Mouse (Mus musculus) heart, postnatal 25 days (tissue): ENCODE measurements around the gene Clspn. TPM values are rescaled to one million over a fixed set of nuclear protein-coding genes. Genes with fewer than 3 reads are reported as not detected.
"Not testable (repeated sequence)": the region's sequence is repeated elsewhere in the genome, so short reads cannot be mapped to it uniquely, and the experiment has no call there.

ENCODE experiments used
- DNase-seq: peaks from one replicate; pipeline ENCODE4 v3.0.0; 2022; ENCODE audit warnings: low spot score
- intact Hi-C: fragments of 180-260 bp; cut with DNase I; formaldehyde crosslinking; loops from one replicate; pipeline ENCODE4 v1.15.1; 2025
- total RNA-seq, 2 experiments: library from RNA; stranded (reverse); gene quantifications; 2 replicates each; pipeline ENCODE4 v1.2.3; 2021

Clspn gene
- 1 to 10 TPM in 1 of 2 experiments, under 1 TPM in 1; 0.64 to 1.1 TPM for total RNA-seq

DNA sequence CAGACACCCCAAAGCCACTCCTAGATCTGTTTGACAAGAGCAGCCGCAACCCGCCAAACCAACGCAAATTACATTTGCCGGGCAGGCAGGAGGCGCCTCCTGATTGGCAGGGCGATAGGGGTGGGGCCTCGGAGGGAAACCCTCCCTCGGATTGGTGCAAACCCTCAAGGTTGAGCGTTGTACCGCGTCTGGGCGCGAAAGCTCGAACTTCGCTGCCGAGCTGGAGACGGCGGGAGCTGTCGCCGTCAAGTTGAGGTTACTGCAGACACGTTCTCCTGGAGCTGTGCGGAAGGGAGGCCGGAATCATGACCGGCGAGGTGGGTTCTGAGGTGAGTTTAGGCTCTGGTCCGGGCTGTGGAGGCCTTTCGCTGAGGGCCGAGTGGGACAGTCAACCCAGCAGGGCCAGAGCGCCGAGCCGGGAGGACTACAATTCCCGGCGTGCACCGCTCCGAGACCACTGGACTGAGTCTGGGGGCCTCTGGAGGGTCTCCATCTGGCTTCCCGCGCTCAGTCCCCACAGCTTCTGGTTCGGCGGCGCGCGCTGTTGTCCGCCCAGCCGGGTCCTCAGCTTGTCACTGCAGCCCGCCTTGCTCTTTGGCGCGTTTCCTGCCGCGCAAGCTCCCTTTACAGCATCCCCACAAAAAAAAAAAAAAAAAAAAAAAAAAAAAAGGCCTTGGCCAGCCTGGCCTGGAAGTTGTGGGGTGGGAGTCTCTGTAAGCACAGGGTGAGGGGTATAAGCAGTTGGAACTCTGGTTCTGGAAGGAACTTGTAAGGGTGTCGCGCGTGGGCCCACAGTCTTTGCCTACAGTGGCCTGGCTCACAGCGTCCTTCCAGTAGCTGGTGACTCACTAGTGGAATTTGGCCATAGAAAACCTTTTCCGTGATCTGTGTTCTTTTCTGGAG is at the start of gene Clspn:
Gene Clspn, plus strand, starts transcription at position 127 of the 903 bp plus-strand sequence.
- intact Hi-C loops = loop anchor here (5.0 to 10.0 kb wide), 2 partner anchors 120 to 688 kb away; partner anchors contain the start of genes Psmb2 and Smim12
- peak; percentile 74 for DNase-seq

DNA sequence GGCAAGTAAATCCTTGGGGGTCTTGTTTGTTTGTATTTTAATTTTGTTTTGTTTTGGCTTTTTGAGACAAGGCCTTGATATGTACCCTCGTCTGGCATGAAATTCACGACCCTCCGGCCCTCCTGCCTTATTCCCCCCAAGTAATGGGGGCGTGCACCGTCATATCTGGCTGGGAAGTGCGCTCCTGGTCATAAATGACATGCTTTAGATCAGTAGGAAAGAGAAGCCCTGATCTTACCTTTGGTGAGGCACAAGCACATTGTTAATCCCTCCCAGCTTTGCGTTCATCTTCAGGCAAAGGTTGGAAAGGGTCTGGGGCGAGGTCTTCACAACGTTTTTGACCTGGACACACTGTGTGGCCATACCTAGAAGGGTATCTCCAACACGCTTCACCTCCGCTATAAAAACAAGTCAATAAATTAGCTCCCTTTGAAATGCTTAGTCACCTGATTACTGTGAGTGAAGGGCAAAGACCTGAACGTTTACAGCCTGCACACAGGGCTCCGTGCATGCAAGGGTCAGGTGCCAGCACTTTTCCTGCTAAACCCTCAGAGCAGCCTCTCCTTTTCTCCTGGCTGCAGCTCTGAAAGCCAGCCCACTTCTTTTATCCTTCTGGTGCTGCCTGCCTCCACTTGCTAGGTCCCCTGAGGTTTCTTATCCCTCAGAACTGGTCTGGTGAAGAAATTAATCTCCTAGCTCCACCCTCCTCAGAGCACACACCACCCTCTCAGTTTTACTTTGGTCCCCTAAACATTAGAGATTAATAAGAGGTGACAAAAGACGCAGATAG is 48.4 kb upstream of the Clspn start:
- DNase-seq = no peak
- intact Hi-C loops = no loop called here

DNA sequence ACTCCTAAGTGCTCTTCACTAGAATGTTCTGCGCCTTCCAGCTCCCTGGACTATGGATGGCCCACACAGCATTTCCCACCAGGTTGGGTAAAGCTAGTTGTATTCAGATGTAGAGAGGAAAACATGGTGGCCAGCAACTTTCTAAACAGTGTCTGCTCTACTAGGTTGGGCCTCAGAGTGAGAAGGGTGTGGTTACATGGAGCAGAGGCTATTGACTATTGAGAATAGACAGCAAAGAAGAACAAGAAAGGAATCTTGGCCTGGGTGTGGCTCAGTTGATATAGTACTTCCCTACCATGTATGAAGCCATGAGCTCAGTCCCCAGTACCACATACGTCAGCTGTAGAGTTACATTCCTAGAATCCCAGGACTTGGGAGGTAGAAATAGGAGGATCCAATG is 47.7 kb upstream of the Clspn start:
- intact Hi-C loops = no loop called here
- DNase-seq = no peak

DNA sequence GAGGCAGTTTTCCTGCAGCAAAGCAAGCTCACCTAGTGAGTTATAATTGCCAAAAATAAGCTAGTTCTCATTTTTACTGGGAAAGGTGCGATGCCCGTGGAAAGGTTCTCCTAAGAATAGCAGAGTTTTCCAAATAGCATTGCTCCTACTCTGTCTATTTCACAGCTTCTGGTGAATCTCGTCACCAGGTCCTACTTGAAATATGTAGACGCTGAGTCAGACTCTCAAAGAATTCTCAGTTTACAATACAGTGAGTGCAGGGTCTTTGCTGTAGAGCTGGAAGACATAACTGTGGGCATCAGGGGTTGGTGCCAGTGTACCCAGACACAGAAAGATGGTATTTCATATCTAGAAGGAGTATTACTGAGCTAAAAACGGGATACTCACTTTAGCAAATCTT is 45.7 kb upstream of the Clspn start:
- intact Hi-C loops = no loop called here
- DNase-seq = no peak

DNA sequence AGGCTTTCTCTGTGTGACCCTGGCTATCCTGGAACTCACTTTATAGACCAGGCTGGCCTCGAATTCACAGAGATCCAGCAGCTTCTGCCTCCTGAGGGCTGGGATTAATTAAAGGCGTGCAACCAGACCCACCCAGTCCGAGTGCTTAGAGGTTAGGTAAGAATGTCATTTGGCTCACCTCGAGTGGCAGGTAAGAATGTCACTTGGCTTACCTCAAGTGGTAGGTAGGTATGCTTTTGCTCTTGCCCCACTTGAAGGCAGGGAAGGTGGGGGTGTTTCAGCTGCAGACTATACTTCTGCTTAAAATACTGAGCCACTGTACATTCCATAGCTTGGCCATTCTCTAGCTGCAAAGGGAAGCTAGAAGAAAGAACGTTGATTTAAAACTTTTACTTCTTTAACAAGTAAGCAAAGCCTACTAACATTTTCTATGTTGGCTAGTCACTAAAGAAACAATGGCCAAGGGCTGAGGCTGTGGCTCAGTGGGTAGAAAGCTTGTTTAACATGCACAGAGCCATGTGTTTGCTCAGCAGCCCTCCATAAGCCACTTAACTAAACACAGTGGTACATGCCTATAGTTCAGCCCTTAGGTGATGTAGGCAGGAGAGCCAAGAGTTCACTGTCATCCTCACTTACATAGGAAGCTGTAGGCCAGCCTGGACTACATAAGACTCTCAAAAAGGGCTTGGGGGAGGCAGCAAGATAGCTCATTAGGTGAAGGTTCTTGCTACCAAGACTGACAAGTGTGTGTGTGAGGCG is 44.2 kb upstream of the Clspn start:
- no peak for DNase-seq
- intact Hi-C loops = no loop called here

DNA sequence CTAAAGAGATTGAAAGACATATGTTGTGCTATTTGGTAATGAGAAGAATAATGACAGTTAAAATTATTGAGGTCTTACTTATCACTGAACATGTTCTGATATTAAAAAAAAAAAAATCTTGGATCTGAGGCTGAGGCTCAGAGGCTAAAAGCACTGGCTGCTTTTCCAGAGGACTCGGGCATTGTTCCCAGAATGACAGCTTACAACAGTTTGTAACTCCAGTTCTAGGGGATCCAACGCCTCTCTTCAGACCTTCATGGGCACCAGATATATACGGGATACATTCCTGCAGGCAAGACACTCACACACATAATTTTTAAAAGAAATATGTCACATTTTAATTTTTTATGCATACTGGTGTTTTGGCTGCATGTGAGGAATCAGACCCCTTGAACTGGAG is 30.6 kb upstream of the Clspn start:
- no peak for DNase-seq
- intact Hi-C loops = no loop called here

DNA sequence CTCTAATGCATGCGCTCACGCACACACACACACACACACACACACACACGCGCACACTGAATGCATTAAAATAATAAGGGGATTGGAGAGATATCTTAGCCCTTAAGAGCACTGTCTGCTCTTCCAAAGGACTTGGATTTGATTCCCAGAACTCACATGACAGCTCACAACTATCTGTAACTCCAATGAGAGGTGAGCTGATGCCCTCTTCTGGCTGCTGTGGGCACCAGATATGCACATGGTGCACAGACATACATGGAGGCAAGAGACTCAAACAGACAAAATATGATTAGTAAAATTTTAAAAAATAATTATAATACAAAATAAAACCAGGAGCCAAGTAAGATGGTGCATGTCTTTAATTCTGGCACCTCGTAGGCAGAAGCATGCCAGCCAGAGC is 29.9 kb upstream of the Clspn start:
- DNase-seq = no peak
- intact Hi-C loops = no loop called here

DNA sequence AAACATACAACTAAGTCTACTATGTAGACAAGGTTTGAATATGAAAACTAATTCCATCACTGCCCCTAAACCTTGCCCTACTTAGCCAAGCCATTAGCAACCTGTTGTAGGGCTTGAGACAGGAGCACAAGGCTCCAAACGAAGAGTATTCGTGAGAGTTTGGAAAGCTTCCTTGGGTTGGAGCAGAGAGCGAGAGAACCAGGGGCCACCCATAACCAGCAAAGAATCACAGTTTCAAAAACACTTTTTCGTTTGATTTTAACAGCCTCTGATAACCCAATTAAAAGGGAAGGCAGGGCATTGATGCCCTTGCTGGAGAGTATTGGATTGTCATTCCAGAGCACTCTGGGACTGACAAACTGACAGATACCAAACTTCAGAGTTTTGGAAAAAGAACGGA is 24.4 kb upstream of the Clspn start:
- no peak for DNase-seq
- intact Hi-C loops = no loop called here

DNA sequence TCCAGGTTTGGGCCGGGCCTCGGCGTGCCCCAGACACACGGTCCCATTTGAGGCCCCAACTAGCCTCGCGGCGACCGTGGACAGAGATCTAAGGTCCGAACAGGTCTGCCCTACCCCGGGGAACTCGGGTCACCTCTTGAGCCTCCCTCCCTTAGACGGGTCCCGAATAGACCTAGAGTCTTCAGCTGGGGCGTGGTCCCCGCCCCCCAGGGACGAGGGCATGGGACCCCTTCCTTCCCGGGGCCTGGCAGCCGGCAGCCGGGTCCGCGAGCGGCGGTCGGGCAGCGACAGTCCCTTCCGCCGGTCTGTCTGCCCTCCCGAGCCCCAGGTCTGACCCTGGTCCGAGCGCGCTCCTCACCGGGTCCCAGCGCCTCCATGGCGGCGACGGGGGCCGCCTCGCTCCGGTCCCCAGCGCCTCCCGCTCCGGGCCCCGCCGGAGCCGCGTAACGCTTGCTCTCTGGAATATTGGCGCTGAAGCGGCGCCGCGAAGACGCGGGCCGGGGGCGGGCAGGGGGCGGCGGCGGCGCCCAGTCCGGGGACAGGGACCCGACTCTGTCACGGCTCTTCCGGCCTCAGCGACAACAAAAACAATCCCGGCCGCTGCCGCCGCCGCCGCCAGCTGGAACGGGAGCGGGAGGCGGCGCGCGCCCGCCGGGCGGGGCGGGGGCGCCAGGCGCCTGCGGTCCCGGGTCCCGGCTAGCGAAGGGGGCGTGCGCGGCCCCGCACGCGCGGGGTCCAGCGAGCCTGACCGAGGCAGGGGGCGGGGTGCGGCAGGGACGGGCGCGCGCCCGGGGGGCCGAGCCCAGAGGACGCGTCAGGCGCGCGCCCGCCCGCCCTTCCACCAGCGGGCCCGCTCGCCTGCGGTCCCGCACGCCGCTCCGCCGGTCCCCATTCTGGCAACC is 23.7 kb upstream of the Clspn start, which contains the start of gene Ago4:
Gene Ago4, minus strand, starts transcription at position 646 of the 902 bp plus-strand sequence.
- intact Hi-C loops = no loop called here
- peak; percentile 21 for DNase-seq

DNA sequence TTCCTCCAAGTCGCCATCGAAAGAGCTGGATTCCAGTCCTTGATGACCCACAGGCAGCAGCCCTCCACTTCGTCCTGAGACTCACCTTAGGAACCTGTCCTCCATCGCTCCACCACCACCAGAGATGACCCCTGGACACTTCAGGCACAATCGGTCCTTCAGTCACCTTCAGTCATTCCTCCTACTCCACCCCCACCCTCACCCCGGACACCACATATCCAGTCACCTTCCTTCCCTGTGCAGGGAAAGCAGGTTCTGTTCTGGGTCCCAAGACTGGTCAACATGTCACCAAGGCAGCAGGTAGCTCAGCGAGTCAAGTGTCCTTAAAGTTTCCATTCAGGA is 23.0 kb upstream of the Clspn start:
- DNase-seq = no peak
- intact Hi-C loops = no loop called here

DNA sequence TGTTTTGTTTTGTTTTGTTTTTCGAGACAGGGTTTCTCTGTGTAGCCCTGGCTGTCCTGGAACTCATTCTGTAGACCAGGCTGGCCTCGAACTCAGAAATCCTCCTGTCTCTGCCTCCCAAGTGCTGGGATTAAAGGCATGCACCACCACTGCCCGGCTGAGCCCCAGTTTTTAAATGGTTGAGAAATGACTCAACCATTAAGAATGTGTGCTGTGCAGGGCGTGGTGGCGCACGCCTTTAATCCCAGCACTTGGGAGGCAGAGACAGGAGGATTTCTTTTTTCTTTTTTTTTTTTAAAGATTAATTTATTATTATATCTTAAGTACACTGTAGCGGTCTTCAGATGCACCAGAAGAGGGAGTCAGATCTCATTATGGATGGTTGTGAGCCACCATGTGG is 21.1 kb upstream of the Clspn start:
- intact Hi-C loops, DNase-seq: not testable (repeated sequence)

DNA sequence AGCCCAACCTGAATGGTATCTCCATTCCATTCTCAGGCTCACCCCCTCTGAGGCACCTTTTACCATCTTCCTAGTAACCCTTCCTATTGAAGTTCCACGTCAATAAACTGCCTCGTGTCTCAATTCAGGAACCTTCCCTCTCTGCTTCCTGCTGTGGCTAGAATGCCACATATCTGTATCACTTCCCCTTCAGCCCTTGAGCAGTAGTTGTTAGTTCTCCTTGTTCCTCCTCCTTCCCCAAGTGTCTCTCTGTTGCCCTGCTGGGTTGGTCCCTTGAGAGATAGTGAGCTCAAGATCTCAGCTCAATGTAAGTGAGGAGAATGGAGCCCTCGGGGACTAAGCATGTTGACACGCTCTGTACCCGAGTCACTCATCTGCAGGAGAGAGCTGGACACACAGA is 19.9 kb upstream of the Clspn start:
- intact Hi-C loops = no loop called here
- no peak for DNase-seq

DNA sequence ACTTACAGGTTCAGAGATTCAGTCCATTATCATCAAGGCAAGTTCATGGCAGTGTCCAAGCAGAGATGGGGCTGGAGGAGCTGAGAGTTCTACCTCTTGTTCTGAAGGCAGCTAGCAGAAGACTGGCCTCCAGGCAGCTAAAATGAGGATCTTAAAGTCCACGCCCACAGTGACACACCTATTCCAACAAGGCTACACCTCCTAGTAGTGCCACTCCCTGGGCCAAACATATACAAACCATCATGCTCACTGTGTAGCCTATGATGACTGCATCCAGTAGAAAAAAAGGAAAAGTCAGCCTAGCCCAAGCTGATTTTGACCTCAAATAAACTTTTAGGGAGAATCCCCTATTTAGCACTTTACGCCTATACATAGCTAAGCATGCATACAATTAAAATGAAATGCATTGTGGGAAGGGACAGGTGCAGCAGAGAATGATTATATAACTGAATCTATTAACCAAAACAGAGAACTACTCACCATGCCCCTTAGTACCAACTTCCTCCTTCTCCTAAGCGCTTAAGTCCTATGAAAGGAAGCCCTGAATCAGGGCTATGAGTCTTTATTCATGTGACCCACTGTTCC is 16.2 kb upstream of the Clspn start:
- intact Hi-C loops = no loop called here
- no peak for DNase-seq

DNA sequence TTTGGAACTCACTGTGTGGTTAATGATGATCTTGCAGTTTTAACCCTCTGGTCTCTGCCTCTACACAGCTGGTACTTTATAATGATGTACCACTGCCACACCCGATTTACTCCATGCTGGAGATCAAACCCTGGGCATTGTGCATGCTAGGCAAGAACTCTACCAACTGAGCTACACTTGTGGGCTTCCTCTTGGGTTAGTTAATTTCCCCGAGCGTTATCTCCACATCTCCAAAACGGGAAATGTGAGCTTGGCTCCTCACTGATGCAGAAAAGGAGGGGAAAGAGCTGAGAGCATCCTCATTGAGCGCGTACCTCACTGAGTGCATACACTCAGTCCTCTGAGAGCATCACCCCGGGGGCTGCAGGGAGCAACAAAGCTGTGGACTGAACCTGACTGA is 13.9 kb upstream of the Clspn start:
- intact Hi-C loops = no loop called here
- no peak for DNase-seq

DNA sequence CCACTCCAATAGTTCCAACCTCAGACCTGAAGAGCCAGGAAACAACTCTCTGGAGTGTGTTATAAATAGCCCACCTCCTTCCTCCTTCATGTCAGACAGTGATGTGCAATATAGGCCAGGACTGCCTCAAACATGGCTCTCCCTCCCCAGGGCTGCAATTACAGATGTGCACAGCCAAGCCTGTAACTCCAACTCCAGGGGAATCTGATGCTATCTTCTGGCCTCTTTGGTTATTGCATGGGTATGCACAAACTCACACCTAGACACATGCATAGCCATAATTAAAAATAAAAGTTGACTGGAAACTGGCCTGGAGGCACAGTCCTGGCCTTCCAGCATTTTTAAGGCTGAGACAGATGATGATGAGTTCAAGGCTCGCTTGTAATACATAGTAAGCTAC is 11.7 kb upstream of the Clspn start:
- intact Hi-C loops = no loop called here
- DNase-seq = no peak

DNA sequence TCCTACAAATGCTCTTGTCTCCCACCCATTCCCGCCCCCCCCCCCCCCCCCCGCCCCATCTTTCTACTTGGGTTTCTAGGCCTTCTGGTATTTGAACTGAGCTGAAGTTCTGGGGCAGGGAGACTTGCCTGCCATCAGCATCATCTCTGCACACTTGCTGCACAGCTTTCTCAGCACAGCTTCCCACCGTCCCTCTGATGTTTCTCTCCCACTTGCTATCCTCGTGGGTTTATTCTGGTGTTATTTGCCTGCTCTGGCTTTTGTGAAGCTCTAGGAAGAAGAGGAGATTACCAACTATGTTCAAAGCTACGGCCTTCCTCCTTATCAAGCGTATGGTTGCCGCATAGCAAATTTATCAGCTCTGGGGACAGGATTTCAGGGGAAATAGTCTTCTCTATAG is 11.0 kb upstream of the Clspn start:
- no peak for DNase-seq
- intact Hi-C loops = no loop called here

DNA sequence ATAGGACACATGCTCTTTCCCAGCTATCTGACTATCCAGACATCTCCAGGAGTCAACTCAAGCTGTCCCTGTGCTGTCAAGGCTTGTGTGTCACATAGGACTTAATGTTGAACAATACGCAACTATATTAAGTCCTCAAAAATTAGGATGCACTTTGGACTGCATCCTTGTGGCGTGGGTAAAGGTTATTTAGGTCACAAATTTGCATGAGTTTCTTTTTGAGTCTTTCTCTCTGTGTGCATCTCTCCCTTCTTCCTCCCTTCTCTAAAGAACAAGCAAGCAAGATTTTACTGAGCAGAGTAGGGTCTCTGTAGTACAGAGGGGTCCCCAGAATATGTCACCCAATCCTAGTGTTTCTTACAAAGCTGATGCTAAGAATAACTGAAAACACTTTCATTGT is 10.6 kb upstream of the Clspn start:
- no peak for DNase-seq
- intact Hi-C loops = no loop called here

DNA sequence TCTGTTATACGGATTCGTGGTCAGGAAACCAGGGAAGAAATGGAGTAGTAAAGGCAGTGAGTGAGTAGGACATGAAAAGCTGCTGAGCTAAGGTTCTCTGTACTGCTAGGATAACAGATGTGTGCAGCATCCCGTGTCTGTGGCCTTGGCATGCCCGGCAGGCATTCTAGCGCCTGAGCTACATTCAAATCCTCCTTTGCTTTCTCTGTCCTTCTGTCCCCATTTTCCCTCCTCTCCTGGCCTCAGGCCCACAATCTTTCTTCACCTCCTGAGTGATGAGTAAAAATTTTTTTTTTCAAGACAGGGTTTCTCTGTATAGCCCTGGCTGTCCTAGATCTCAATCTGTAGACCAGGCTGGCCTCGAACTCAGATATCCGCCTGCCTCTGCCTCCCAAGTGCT is 4.6 kb upstream of the Clspn start:
- intact Hi-C loops = loop anchor here (10.0 kb wide), 1 partner anchor 693 kb away; the partner anchor contains the start of gene Smim12
- DNase-seq = no peak

DNA sequence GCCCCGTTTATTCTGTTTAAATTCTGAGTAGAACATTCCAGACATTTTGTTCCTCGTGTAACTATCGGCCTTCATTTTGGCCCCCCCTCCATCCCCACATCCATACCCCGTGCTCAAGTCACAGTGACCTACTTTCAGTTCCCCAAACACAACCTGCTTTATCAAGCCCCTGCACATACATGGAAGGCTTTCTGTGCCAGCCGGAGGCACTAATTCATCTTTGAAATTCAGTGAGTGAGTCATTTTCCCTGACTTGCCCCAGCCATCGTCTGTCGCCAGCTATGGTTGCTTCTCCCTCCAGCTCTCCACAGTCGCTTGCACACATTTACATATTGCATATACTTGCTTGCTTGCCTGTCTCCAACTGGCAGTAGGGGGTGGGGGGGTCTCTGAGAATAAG is 3.6 kb upstream of the Clspn start:
- DNase-seq = no peak
- intact Hi-C loops = loop anchor here (10.0 kb wide), 1 partner anchor 692 kb away; the partner anchor contains the start of gene Smim12
